22 mouse cellular contexts compared by ENCODE assay signal in the genomic region with DNA sequence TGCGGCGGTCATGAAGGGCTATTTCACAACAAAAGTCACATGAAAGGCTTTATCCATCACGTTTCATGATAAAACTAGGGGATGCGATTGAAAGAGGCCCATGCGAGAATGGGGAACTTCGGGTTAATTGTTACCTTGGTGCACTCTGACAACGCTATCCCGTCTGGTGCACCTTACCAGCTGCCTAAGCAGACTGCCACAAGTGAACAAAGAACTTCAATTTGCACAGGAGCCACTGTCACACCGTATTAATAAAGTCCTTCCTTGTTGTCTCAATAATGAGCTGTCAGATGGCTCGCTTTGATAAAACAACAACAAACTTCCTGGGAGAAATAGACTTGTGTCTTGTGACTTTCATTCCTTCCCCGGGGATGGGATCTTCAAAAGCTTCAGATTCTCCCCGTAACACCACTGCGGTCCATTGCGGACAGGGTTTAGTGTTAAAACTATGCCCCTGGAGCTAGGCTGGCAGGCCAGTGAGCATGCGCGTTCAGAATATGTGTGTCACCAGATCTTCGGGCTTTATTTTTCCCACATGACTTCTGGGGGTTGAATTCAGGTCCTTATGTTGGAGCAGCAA.
A peak's percentile ranks its signal among the peaks of the same experiment; 100 is the strongest.
DNase-seq lines count a peak whose midpoint lies in the region; ATAC-seq and TF ChIP-seq lines count a peak whose summit lies in the region.
"Had no signal": no experiment of that assay in that cellular context is flagged by ENCODE, and none has a peak within 500 bp of the region (broad histone marks: within the 10 kb centered on the region; RNA-seq: fewer than 3 reads in every experiment).

No protein-coding gene starts in this region.

- H3K4me1 ChIP-seq in hindbrain, embryonic 13.5 days (replicated peaks): peaks cover 16% of the 10 kb centered on the region
- H3K4me1 ChIP-seq in midbrain, embryonic 11.5 days (ENCODE audit: control insufficient read depth, insufficient read depth, low read length): 0 out of 2 replicates have a peak, but pooled peaks cover 5% of the 10 kb centered on the region
- H3K4me1 ChIP-seq in midbrain, postnatal 0 days (ENCODE audit: insufficient read depth, low read length): peaks cover 5% of the 10 kb centered on the region
- H3K4me1 ChIP-seq in liver, embryonic 12.5 days: no peaks in the 10 kb centered on the region
- H3K4me1 ChIP-seq: heart, embryonic 15.5 days had no signal

- H3K36me3 ChIP-seq in hindbrain, embryonic 13.5 days: no peaks in the 10 kb centered on the region
- no peaks in the 10 kb centered on the region for H3K36me3 ChIP-seq in midbrain, embryonic 11.5 days (ENCODE audit: control insufficient read depth, insufficient read depth, low read length)
- no peaks in the 10 kb centered on the region for H3K36me3 ChIP-seq in midbrain, postnatal 0 days (ENCODE audit: insufficient read depth, low read length)
- H3K36me3 ChIP-seq in liver, embryonic 12.5 days: no peaks in the 10 kb centered on the region
- H3K36me3 ChIP-seq: forebrain, embryonic 10.5 days; heart, embryonic 15.5 days; neural tube, embryonic 13.5 days had no signal

- TF ChIP-seq CTCF in midbrain, postnatal 0 days (IDR thresholded peaks at IDR 0.05): no peak

- 0 out of 2 replicates have a peak overlapping the region, but pooled peaks have one; percentile 14 for H3K9ac ChIP-seq in hindbrain, embryonic 13.5 days
- H3K9ac ChIP-seq in midbrain, embryonic 11.5 days (ENCODE audit: low read length): no peak overlapping the region
- no peak overlapping the region for H3K9ac ChIP-seq in midbrain, postnatal 0 days (replicated peaks; ENCODE audit: low read length, poor library complexity, severe bottlenecking)
- H3K9ac ChIP-seq in liver, embryonic 12.5 days: no peak overlapping the region
- H3K9ac ChIP-seq: heart, embryonic 15.5 days; neural tube, embryonic 13.5 days had no signal

- WGBS in hindbrain, embryonic 13.5 days: 64% methylated on average over 17 of the region's 17 CpGs
- WGBS in midbrain, embryonic 11.5 days: 56% methylated on average over 17 of the region's 17 CpGs
- 33% methylated on average over 17 of the region's 17 CpGs for WGBS in midbrain, postnatal 0 days
- 66% methylated on average over 17 of the region's 17 CpGs for WGBS in liver, embryonic 12.5 days (ENCODE audit: insufficient replicate concordance)

- ATAC-seq in hindbrain, embryonic 13.5 days (ENCODE audit: low FRiP score): peak; percentile 37
- peak; percentile 61 for ATAC-seq in midbrain, embryonic 11.5 days (ENCODE audit: low FRiP score)
- no peak for ATAC-seq in midbrain, postnatal 0 days (ENCODE audit: low FRiP score)
- ATAC-seq in liver, embryonic 12.5 days: no peak

- peak overlapping the region; percentile 10; the same call in 1 of the 2 replicates for H3K4me2 ChIP-seq in hindbrain, embryonic 13.5 days
- H3K4me2 ChIP-seq in midbrain, embryonic 11.5 days: peak overlapping the region; percentile 10
- H3K4me2 ChIP-seq in midbrain, postnatal 0 days (ENCODE audit: low read depth, low read length, poor library complexity, severe bottlenecking): peak overlapping the region; percentile 30; the same call in 1 of the 2 replicates
- H3K4me2 ChIP-seq in liver, embryonic 12.5 days: no peak overlapping the region
- H3K4me2 ChIP-seq: heart, embryonic 15.5 days; neural tube, embryonic 13.5 days had no signal

- DNase-seq in Muller cell, postnatal 12 days (ENCODE audit: inconsistent ontology term): peak; percentile 32
- DNase-seq in midbrain, embryonic 11.5 days (ENCODE audit: low spot score, missing footprints): peak; percentile 86
- no peak for DNase-seq in midbrain, postnatal 0 days (ENCODE audit: low spot score)
- no peak for DNase-seq in heart, adult 18-20 months
- DNase-seq in layer of hippocampus, adult 9-10 months (ENCODE audit: low spot score): no peak
- DNase-seq: adrenal gland, postnatal 25 days; cerebellum, postnatal 10 days; gastrocnemius, adult 2 months; heart, postnatal 36 days; kidney, adult 8-10 months; kidney, postnatal 14 days; layer of hippocampus, postnatal 36 days; lung, adult 18-20 months; lung, postnatal 10 days; right cerebral cortex, adult 18-20 months; right cerebral cortex, postnatal 4 days; thymus, postnatal 36 days had no signal

- H3K27me3 ChIP-seq in hindbrain, embryonic 13.5 days: no peaks in the 10 kb centered on the region
- no peaks in the 10 kb centered on the region for H3K27me3 ChIP-seq in midbrain, embryonic 11.5 days (ENCODE audit: control insufficient read depth, insufficient read depth, low read length)
- H3K27me3 ChIP-seq in midbrain, postnatal 0 days (ENCODE audit: insufficient read depth, low read length): no peaks in the 10 kb centered on the region
- no peaks in the 10 kb centered on the region for H3K27me3 ChIP-seq in liver, embryonic 12.5 days (replicated peaks)
- H3K27me3 ChIP-seq: heart, embryonic 15.5 days; neural tube, embryonic 13.5 days had no signal

- peak overlapping the region; percentile 78 for H3K27ac ChIP-seq in hindbrain, embryonic 13.5 days
- H3K27ac ChIP-seq in midbrain, embryonic 11.5 days (ENCODE audit: low read depth, low read length): 0 out of 2 replicates have a peak overlapping the region, but pooled peaks have one; percentile 5
- no peak overlapping the region for H3K27ac ChIP-seq in midbrain, postnatal 0 days (ENCODE audit: low read depth, low read length)
- H3K27ac ChIP-seq in liver, embryonic 12.5 days: no peak overlapping the region
- H3K27ac ChIP-seq: forebrain, embryonic 10.5 days; gastrocnemius, adult 2 months; heart, embryonic 15.5 days; neural tube, embryonic 13.5 days had no signal

- H3K9me3 ChIP-seq in hindbrain, embryonic 13.5 days: no peaks in the 10 kb centered on the region
- no peaks in the 10 kb centered on the region for H3K9me3 ChIP-seq in midbrain, embryonic 11.5 days (ENCODE audit: control insufficient read depth, low read length)
- H3K9me3 ChIP-seq in midbrain, postnatal 0 days (ENCODE audit: low read length): no peaks in the 10 kb centered on the region
- no peaks in the 10 kb centered on the region for H3K9me3 ChIP-seq in liver, embryonic 12.5 days (replicated peaks)
- H3K9me3 ChIP-seq: forebrain, embryonic 10.5 days; heart, embryonic 15.5 days; neural tube, embryonic 13.5 days had no signal

- no peak overlapping the region for H3K4me3 ChIP-seq in hindbrain, embryonic 13.5 days
- no peak overlapping the region for H3K4me3 ChIP-seq in midbrain, embryonic 11.5 days (ENCODE audit: low read depth, low read length)
- no peak overlapping the region for H3K4me3 ChIP-seq in midbrain, postnatal 0 days (ENCODE audit: low read depth, low read length)
- H3K4me3 ChIP-seq in liver, embryonic 12.5 days: no peak overlapping the region
- H3K4me3 ChIP-seq: forebrain, embryonic 10.5 days; gastrocnemius, adult 2 months; heart, embryonic 15.5 days; neural tube, embryonic 13.5 days had no signal

Comparison
In these comparisons a context has a peak if more than half of its experiments do, and no peak if none do; other contexts are left out.
1. DNase-seq: peak in Muller cell, postnatal 12 days (single experiment) and midbrain, embryonic 11.5 days (single experiment); none in midbrain, postnatal 0 days (single experiment), heart, adult 18-20 months (0 of 2) and layer of hippocampus, adult 9-10 months (single experiment).
2. ATAC-seq: peak in hindbrain, embryonic 13.5 days (single experiment) and midbrain, embryonic 11.5 days (single experiment); none in midbrain, postnatal 0 days (single experiment) and liver, embryonic 12.5 days (single experiment).
3. H3K27ac ChIP-seq: peak in hindbrain, embryonic 13.5 days (single experiment) and midbrain, embryonic 11.5 days (single experiment); none in midbrain, postnatal 0 days (single experiment) and liver, embryonic 12.5 days (single experiment).